Mouse (Mus musculus): ENCODE measurements at regions not wholly inside any gene's neighbourhood (a gene's known extent, or its start where the extent isn't known, plus 50 kb on each side); places are given as distances from the start of the nearest gene placed in this dataset.
A peak's percentile ranks its signal among the peaks of the same experiment; 100 is the strongest.

DNA sequence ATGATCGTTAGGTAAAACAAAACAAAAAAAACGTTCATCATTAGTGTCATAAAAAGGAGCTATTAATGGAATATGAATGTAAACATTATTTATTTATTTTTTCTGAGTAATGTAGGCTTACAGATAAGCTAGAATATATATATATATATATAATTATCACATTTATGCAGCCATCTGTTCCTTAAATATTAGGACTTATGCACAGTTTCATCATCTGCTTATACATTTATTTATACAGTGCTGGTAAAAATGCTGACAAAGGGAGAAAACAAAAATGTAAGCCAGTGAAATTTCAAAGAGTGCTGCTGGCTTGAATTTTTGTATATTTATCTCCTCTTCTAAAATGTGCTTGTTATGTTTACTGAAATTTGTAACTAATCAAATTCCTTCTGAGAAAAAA is 4841.7 kb upstream of the Gm7489 start:
- DNase-seq, result no peak

GRCm38 (mm10) chr15:49065069-49065468 is 4819.6 kb upstream of the Gm7489 start:
- DNase-seq, result no peak

DNA sequence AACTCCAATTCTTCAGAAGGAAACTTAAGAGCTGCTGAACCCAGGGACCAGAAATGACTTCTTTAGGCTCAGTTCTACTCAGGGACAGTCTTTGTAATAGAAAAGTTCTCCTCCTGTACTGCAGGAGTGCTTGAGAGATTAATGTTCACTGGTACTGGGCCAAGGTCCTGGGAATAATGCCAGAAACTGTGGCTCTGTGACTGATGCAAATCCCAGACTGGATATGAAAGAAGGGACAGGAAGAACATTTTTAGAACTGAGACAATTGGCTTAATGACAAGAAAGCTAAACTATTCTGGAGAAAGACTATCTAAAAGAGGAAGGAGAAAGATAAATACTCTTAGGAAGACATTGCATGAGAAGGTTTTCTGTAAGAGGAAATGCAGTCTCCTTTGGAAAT is 4818.8 kb upstream of the Gm7489 start:
- peak; percentile 87 for DNase-seq

- DNase-seq, result no peak
Measured at GRCm38 (mm10) chr15:49066367-49066766, 4818.3 kb upstream of the Gm7489 start.
